Mouse (Mus musculus) embryo, embryonic 10.5 days (tissue): ENCODE measurements around the gene Gal3st2b.
"Not testable (repeated sequence)": the region's sequence is repeated elsewhere in the genome, so short reads cannot be mapped to it uniquely, and the experiment has no call there.

Experiments
- DNase-seq: peaks from one replicate; pipeline ENCODE4 v3.0.0-alpha.2; 2015; ENCODE audit warnings: low spot score

Gene Gal3st2b

GRCm38 (mm10) chr1:93918011-93918410, at the start of gene Gal3st2b:
Gene Gal3st2b, plus strand, starts transcription at chr1:93918311.
- DNase-seq: not testable (repeated sequence)

GRCm38 (mm10) chr1:93871594-93872105, 46.5 kb upstream of the Gal3st2b start:
- not testable (repeated sequence) for DNase-seq

- not testable (repeated sequence) for DNase-seq
These were observed 43.7 kb upstream of the Gal3st2b start for GRCm38 (mm10) chr1:93874405-93874804.

- not testable (repeated sequence) for DNase-seq
These were observed 36.3 kb upstream of the Gal3st2b start for GRCm38 (mm10) chr1:93881778-93882177.

- peak; percentile 0 for DNase-seq
These were observed 27.2 kb upstream of the Gal3st2b start for GRCm38 (mm10) chr1:93890936-93891335.

- DNase-seq: not testable (repeated sequence)
These were observed 20.7 kb upstream of the Gal3st2b start for GRCm38 (mm10) chr1:93897395-93897794.

- not testable (repeated sequence) for DNase-seq
These were observed 16.8 kb upstream of the Gal3st2b start for GRCm38 (mm10) chr1:93901291-93901690.

- DNase-seq: not testable (repeated sequence)
These were observed 11.4 kb upstream of the Gal3st2b start for GRCm38 (mm10) chr1:93906690-93907089.

- DNase-seq: not testable (repeated sequence)
These were observed 9.0 kb upstream of the Gal3st2b start for GRCm38 (mm10) chr1:93908977-93909586.

GRCm38 (mm10) chr1:93911877-93912276, 6.2 kb upstream of the Gal3st2b start:
- DNase-seq: not testable (repeated sequence)

- DNase-seq: not testable (repeated sequence)
These were observed 951 bp upstream of the Gal3st2b start for GRCm38 (mm10) chr1:93917160-93917559.

- DNase-seq: not testable (repeated sequence)
These were observed 664 bp downstream of the Gal3st2b start for GRCm38 (mm10) chr1:93918775-93919174.

GRCm38 (mm10) chr1:93919321-93919720, 1.2 kb downstream of the Gal3st2b start:
- DNase-seq: not testable (repeated sequence)

GRCm38 (mm10) chr1:93922609-93923008, 4.5 kb downstream of the Gal3st2b start:
- not testable (repeated sequence) for DNase-seq

- not testable (repeated sequence) for DNase-seq
These were observed 5.0 kb downstream of the Gal3st2b start for GRCm38 (mm10) chr1:93923098-93923497.

GRCm38 (mm10) chr1:93935378-93935777, 17.3 kb downstream of the Gal3st2b start:
- not testable (repeated sequence) for DNase-seq

GRCm38 (mm10) chr1:93937807-93938206, 19.7 kb downstream of the Gal3st2b start:
- DNase-seq: not testable (repeated sequence)

- DNase-seq: not testable (repeated sequence)
These were observed 20.3 kb downstream of the Gal3st2b start for GRCm38 (mm10) chr1:93938415-93938814.

- not testable (repeated sequence) for DNase-seq
These were observed 31.0 kb downstream of the Gal3st2b start for GRCm38 (mm10) chr1:93949087-93949486.

GRCm38 (mm10) chr1:93966489-93966888, 48.4 kb downstream of the Gal3st2b start:
- DNase-seq: not testable (repeated sequence)

- not testable (repeated sequence) for DNase-seq
These were observed 52.3 kb downstream of the Gal3st2b start for GRCm38 (mm10) chr1:93970380-93970779.

GRCm38 (mm10) chr1:93970797-93971196, 52.7 kb downstream of the Gal3st2b start:
- DNase-seq: not testable (repeated sequence)

- not testable (repeated sequence) for DNase-seq
These were observed 57.7 kb downstream of the Gal3st2b start for GRCm38 (mm10) chr1:93975764-93976163.

- DNase-seq: not testable (repeated sequence)
These were observed 60.2 kb downstream of the Gal3st2b start for GRCm38 (mm10) chr1:93978287-93978686.
